Mouse (Mus musculus): Measurements from ENCODE around the gene Gdpd1. TPM values are rescaled to one million over a fixed set of nuclear protein-coding genes. Genes with fewer than 3 reads are reported as not detected.

The Gdpd1 gene
- total RNA-seq, 2 experiments from 2014 or later: 9.8 to 12.0 TPM

- DNase-seq: no peak
Observed at GRCm38 (mm10) chr11:86991241-86991640, 82.6 kb downstream of the Gdpd1 start.

GRCm38 (mm10) chr11:86990309-86990708, 83.6 kb downstream of the Gdpd1 start:
- DNase-seq: no peak

- DNase-seq: no peak
Observed at GRCm38 (mm10) chr11:86984990-86985389, 88.9 kb downstream of the Gdpd1 start.

Small RNA genes within 50 kb of the gene (microRNA-seq; reads per million reads assigned to microRNA genes)
- gene Mir301: 9.7 to 17.8 reads per million in 2 experiments

Other genes starting within 250 kb of the Gdpd1 start
- 10 to 100 TPM; 21.4 to 25.5 TPM for gene Ypel2, start 80.4 kb downstream of the Gdpd1 start, total RNA-seq (2021)
- 1 to 10 TPM; 9.1 to 9.6 TPM for gene Smg8, start 12.7 kb upstream of the Gdpd1 start, total RNA-seq (2021)
- under 1 TPM; 0.36 to 0.37 TPM for gene Prr11, start 34.6 kb upstream of the Gdpd1 start, total RNA-seq (2021)
- 10 to 100 TPM; 14.6 TPM for gene Ska2, start 35.2 kb upstream of the Gdpd1 start, total RNA-seq (2021)
- 1 to 10 TPM; 5.3 to 5.7 TPM for gene Trim37, start 53.0 kb upstream of the Gdpd1 start, total RNA-seq (2021)